Mouse (Mus musculus) left cerebral cortex, postnatal 10 days (tissue): ENCODE measurements around the gene Gm44511. TPM values are rescaled to one million over a fixed set of nuclear protein-coding genes. Genes with fewer than 3 reads are reported as not detected.

Experiments used
- DNase-seq, 2 experiments: peaks; one replicate each; pipeline ENCODE4 v3.0.0; 2021 to 2022; ENCODE audit warnings: low spot score in 2 of 2, mixed read lengths in 1 of 2; ENCODE audit errors: extremely low spot score in 1 of 2
- intact Hi-C: fragments of 180-260 bp; cut with DNase I; formaldehyde crosslinking; loops from one replicate; pipeline ENCODE4 v1.15.1; 2025
- total RNA-seq, 2 experiments: library from RNA; stranded (reverse); gene quantifications; 2 replicates each; pipeline ENCODE4 v1.2.3; 2021

The Gm44511 gene
- total RNA-seq, 2 experiments from 2014 or later: not detected

- DNase-seq: no peak
- intact Hi-C loops: no loop called here
Measured at GRCm38 (mm10) chr6:128737445-128737844, 88.7 kb downstream of the Gm44511 start.

DNA sequence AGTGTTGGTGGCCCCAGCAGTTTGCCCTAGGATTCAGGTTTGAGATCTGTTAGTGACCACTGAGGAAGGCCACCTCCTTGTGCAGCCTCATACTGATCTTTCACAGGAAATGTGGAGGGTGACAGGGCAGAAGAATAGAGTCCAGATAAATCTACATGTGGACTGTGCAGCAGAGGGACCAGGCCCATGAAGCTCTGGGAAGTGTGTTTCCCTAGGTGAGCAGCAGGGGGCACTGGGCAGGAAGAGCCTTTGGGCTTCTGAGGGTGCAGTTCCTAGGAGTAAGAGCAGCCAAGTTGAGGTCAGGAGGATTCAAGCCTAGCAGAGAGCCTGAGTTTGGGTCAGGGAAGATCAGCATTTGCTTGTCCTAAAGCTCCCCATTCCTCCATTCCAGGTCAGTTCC is 90.0 kb downstream of the Gm44511 start:
- intact Hi-C loops: no loop called here
- peak in 1 of 2 experiments; percentile 29 for DNase-seq

GRCm38 (mm10) chr6:128734896-128735295 is 91.2 kb downstream of the Gm44511 start:
- no peak for DNase-seq
- intact Hi-C loops: no loop called here

DNA sequence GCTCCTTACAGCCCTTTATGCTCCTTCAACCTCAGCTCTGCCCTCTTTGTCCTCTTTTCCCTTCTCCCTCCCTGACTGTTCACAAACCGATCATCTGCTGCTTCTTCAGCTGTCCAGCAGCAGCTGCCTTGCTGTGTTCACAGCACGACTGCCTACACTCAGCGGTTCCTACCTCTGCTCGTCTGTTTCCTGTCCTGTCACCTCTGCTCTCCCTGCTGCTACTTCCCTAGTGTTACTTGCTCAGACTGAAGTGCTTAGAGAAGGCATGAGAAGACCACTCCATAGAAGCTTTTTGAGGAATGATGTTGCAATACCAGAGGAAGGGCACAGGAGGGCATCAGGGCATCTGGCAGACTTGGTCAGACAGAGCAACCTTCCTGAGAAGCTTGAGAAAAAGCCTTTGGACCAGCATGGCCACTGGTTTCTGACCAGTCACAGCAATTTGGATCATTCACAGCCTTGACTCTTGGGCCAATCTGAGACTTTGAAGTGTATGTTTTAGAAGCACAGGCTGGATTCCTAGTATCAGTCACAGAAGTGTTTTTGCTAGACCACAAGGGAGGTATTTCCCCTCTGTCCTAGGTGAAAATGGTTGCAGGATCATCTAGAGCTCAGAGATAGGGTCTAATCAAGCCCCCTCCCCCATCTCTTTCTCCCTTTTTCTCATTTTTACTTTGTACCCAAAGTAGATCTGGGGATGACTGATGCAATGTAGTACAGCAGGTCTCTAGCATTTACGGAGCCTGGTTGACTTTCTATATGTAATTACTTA is 92.0 kb downstream of the Gm44511 start:
- no peak for DNase-seq
- intact Hi-C loops: no loop called here

DNA sequence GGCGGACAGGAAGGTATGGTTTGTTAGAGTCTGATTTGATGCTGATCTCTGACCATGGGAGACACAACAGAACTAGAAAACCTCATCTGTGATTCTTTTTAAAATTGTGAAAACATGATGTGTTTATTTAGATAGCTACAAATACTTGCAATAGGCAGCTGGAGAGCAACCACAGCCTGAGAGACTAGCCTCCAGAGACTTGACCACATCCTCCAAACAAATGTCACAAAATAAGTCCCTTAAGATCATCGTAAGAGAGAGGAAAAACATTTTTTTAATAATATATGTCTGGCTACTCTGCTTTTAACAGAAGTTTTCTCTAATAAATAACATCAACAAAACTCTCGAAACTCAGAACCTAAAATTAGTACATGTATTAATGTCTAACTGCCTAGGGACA is 94.1 kb downstream of the Gm44511 start:
- intact Hi-C loops: no loop called here
- DNase-seq: no peak

Other genes with a start within 250 kb of the Gm44511 start
- 10 to 100 TPM; 16.1 to 17.9 TPM for gene A2ml1, start 244.7 kb downstream of the Gm44511 start, total RNA-seq
- gene Klrb1a, start 202.8 kb downstream of the Gm44511 start, total RNA-seq: not detected
- gene Clec2h, start 163.9 kb downstream of the Gm44511 start, total RNA-seq: under 1 TPM in 1 of 2 experiments, not detected in 1; 0.19 TPM
- gene Klrb1, start 103.3 kb downstream of the Gm44511 start, total RNA-seq: 1 to 10 TPM in 1 of 2 experiments, under 1 TPM in 1; 0.90 to 1.7 TPM
- gene Klrb1c, start 37.1 kb downstream of the Gm44511 start, total RNA-seq: not detected
- not detected for gene Klrb1b, start within 50 bp of the Gm44511 start, total RNA-seq
- not detected for gene Clec2i, start 61.3 kb upstream of the Gm44511 start, total RNA-seq
- gene BC035044, start 64.8 kb upstream of the Gm44511 start, total RNA-seq: 1 to 10 TPM; 1.5 to 1.7 TPM
- gene Clec2g, start 108.1 kb upstream of the Gm44511 start, total RNA-seq: not detected
- gene Klrb1f, start 219.6 kb upstream of the Gm44511 start, total RNA-seq: not detected